Mouse (Mus musculus) lung, postnatal 0 days (tissue): ENCODE measurements around the gene Sec16a. TPM values are rescaled to one million over a fixed set of nuclear protein-coding genes. Genes with fewer than 3 reads are reported as not detected.

Experiments
- ATAC-seq: fragments of 200-750 bp; cut with Nextera tagmentation; 2 replicates; pipeline ENCODE4 v1.8.0; 2017; ENCODE audit warnings: moderate library complexity
- DNase-seq: peaks from one replicate; pipeline ENCODE4 v3.0.0-alpha.2; 2016; ENCODE audit warnings: low spot score
- H3K27ac ChIP-seq: fragments of 300-500 bp; sonication (generic); 2 replicates; pipeline ENCODE4 v1.5.1; 2014; ENCODE audit warnings: antibody characterized with exemption, mild to moderate bottlenecking, low read length, mixed read lengths
- H3K27me3 ChIP-seq: fragments of 300-500 bp; sonication (generic); replicated peaks from 2 replicates; pipeline ENCODE4 v1.6.1; 2014; ENCODE audit warnings: low read length, mixed read lengths; ENCODE audit not compliant: insufficient read depth
- H3K36me3 ChIP-seq: fragments of 300-500 bp; sonication (generic); 2 replicates; pipeline ENCODE4 v1.6.1; 2014; ENCODE audit warnings: low read length, mixed read lengths; ENCODE audit not compliant: insufficient read depth
- H3K4me1 ChIP-seq: fragments of 300-500 bp; sonication (generic); 2 replicates; pipeline ENCODE4 v1.6.1; 2014; ENCODE audit warnings: antibody characterized with exemption, low read depth, low read length, mixed read lengths; ENCODE audit not compliant: insufficient read depth
- H3K4me2 ChIP-seq: fragments of 300-500 bp; sonication (generic); replicated peaks from 2 replicates; pipeline ENCODE4 v1.6.1; 2014; ENCODE audit warnings: low read depth, mild to moderate bottlenecking, low read length, moderate library complexity, mixed read lengths
- H3K4me3 ChIP-seq: fragments of 300-500 bp; sonication (generic); 2 replicates; pipeline ENCODE4 v1.5.1; 2014; ENCODE audit warnings: low read depth, low read length
- H3K9ac ChIP-seq: fragments of 300-500 bp; sonication (generic); replicated peaks from 2 replicates; pipeline ENCODE4 v1.6.1; 2014; ENCODE audit warnings: low read depth, mild to moderate bottlenecking
- H3K9me3 ChIP-seq: fragments of 300-500 bp; sonication (generic); 2 replicates; pipeline ENCODE4 v1.6.1; 2016; ENCODE audit warnings: low read length, mixed read lengths
- CTCF ChIP-seq: IDR thresholded peaks from 2 replicates; pipeline ENCODE4 v1.5.1; 2016; ENCODE audit warnings: antibody characterized with exemption, mild to moderate bottlenecking
- EP300 ChIP-seq: IDR thresholded peaks from 2 replicates; pipeline ENCODE4 v1.6.1; 2016; ENCODE audit warnings: antibody characterized with exemption, mild to moderate bottlenecking, control low read depth
- WGBS: fragments of 180-500 bp; shearing (Covaris S2); extraction: QIAGEN DNeasy Blood & Tissue Kit; methylation state at CpG from one replicate; pipeline ENCODE4 v1.1.7; 2014; 5-methylcytosine and 5-hydroxymethylcytosine counted together
- polyA plus RNA-seq: library from polyadenylated mRNA; unstranded; fragments of >200 nt; fragmentation: Nextera tagmentation; extraction: Ambion mirVana; gene quantifications from 2 replicates; pipeline ENCODE4 v1.2.1, GENCODE M21; 2015

The Sec16a gene
- polyA plus RNA-seq, result 10.2 and 13.1 TPM in 2 replicates

DNA sequence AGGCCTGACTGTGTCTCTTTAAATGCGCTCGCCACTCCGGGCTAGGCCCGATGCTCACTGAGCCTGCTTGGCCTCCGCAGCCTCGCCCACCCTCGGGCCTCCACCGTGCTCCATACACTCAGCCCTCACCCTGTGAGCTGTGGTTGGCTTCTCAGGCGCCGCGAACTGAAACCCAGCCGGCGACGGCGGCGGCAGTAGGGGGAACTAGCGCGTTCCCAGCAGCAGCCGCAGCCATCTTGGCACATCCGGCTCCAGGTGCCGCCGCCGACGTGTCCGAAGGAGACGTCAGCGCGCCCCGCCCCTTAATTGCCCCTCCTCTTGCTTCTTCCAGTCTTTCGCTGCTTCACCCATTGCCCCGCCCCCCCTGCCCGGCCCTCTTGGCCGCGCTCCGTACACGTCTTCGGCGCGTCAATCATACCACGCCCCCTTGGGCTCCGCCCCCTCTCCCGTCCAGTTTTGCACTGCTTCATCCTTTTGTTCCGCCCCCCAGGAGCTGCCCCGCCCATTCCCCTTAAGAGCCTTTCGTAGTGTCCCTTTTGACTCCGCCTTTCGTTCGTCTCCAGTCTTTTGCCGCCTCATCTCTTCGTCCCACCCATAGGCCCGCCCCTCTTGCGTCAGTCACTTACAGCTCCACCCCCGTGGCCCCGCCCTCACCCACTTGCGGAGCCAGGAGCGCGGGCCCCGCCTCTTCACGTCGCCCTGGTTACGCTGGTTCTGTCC, at the start of gene Sec16a:
Sec16a (minus strand) TSS at position 271 of the 720 bp plus-strand sequence.
- peaks cover 15% of the 10 kb centered on the region; the same call in 1 of the 2 replicates for H3K36me3 ChIP-seq
- peak within 1 kb of the TSS; percentile 97 for H3K27ac ChIP-seq
- no peaks in the 10 kb centered on the region for H3K9me3 ChIP-seq
- TF ChIP-seq EP300 (no peak), CTCF (peak; percentile 41)
- ATAC-seq (peak; percentile 90), DNase-seq (peak; percentile 100)
- no peaks in the 10 kb centered on the region for H3K27me3 ChIP-seq
- H3K4me1 ChIP-seq, result peaks cover 13% of the 10 kb centered on the region
- H3K9ac ChIP-seq, result peak within 1 kb of the TSS; percentile 95
- peak within 1 kb of the TSS; percentile 97 for H3K4me3 ChIP-seq
- peak within 1 kb of the TSS; percentile 75 for H3K4me2 ChIP-seq
- under 1% methylated on average over 53 of the region's 61 CpGs for WGBS

DNA sequence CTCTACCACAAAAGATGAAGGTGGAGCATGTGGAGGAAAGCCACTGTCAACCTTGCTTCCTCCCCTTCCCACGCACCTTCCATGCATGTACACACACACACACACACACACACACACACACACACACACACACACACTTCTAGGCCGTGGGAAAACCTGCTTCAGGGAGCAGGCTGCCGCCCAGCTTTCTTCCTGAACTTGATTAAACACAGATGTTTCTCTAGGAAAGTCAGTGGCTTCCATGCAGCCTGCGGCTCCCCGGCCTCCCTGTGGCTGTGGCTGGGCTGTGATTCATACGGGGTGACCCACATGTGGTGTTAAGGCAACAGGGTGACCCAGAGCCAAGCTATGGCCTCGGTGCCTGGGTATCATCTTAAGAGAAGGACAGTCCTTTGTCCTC, 49.4 kb upstream of the Sec16a start:
- 7% methylated on average over 7 of the region's 7 CpGs for WGBS
- H3K4me2 ChIP-seq, result peak overlapping the region; percentile 20; the same call in 1 of the 2 replicates
- H3K27me3 ChIP-seq, result no peaks in the 10 kb centered on the region
- H3K27ac ChIP-seq, result peak overlapping the region; percentile 85
- DNase-seq, result peak; percentile 46
- no peak overlapping the region for H3K9ac ChIP-seq
- TF ChIP-seq CTCF (no peak; the same call in 1 of the 2 replicates), EP300 (0 out of 2 replicates have a peak, but pooled peaks have one; percentile 24)
- H3K4me1 ChIP-seq, result peaks cover 70% of the 10 kb centered on the region
- no peak overlapping the region for H3K4me3 ChIP-seq
- H3K36me3 ChIP-seq, result no peaks in the 10 kb centered on the region
- 0 out of 2 replicates have a peak, but pooled peaks have one; percentile 1 for ATAC-seq
- no peaks in the 10 kb centered on the region for H3K9me3 ChIP-seq

DNA sequence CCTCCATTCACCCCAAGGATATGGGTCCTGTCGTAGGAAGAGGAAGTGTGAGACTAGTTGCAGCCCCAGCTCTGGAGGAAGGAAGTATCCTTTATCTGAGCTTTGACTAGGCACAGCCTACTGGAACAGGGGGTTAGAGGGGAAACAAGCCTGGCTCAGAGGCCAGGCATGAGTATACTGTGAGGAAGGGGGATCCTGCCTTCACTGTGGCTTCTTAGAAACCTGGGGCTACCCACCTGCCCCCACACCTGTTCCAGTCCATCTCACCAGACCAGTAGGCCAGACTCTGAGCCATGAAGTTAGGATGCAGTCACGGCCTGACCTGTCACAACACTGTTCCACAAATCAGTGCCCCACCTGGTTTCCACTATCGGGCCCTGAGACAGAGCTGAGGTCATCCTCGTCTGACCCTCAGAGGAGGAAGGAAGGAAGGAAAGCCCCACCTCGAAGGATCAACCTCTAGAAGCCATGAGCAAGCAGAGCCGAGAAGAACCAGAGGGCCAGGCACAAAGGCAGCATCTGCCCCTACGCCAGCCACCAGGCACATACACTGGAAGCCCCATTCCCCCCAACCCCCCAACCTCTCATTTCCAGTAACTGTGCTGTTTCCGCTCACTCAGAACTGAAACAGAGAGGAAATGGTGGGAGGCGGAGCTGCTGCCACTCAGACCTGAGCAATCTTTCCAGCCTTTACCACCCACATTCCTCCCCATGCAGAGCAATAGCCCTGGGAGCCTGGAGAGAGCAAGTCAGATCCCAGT, 48.2 kb upstream of the Sec16a start:
- Histone ChIP-seq H3K27ac (peak overlapping the region; percentile 85), H3K4me2 (peak overlapping the region; percentile 20), H3K4me1 (peaks cover 71% of the 10 kb centered on the region), H3K4me3 (no peak overlapping the region), H3K9ac (no peak overlapping the region; the same call in 1 of the 2 replicates), H3K9me3 (no peaks in the 10 kb centered on the region), H3K27me3 (no peaks in the 10 kb centered on the region), H3K36me3 (no peaks in the 10 kb centered on the region)
- 17% methylated on average over 9 of the region's 9 CpGs for WGBS
- ATAC-seq (peak; percentile 50), DNase-seq (peak; percentile 78)
- TF ChIP-seq CTCF, result no peak
- peak; percentile 85 for TF ChIP-seq EP300

DNA sequence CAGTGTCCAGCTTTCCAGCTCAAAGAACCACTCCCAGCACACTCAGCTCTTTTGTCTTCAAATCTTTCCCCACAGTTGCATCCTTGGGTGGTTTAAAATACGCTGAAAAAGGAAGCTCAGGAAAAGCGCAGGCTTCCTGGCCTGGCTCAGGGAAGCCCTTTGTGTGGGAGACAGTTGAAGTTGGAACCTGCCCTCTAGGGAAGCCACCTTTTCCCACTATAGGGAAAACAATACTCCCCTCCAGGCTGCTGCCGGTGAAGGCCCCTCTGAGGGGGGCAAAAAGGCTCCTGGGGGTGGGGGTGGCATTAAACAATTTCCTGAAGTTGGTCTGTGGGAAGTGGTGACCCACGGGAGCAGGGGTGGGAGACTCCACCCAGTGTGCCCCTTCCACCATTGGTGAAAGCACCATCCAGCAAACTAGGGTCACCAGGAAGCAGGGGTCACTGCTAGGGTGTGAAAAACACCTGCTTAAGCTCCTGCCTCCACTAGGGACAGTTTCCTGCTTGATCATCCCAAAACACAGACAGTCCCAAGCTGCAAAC, 45.8 kb upstream of the Sec16a start:
- Histone ChIP-seq H3K27ac (peak overlapping the region; percentile 68), H3K4me2 (no peak overlapping the region; the same call in 1 of the 2 replicates), H3K9ac (no peak overlapping the region), H3K36me3 (no peaks in the 10 kb centered on the region), H3K27me3 (no peaks in the 10 kb centered on the region), H3K9me3 (no peaks in the 10 kb centered on the region), H3K4me3 (no peak overlapping the region), H3K4me1 (peaks cover 71% of the 10 kb centered on the region)
- peak; percentile 60 for DNase-seq
- TF ChIP-seq CTCF (peak; percentile 26), EP300 (peak; percentile 76)
- ATAC-seq, result peak; percentile 47
- WGBS, result 31% methylated on average over 4 of the region's 4 CpGs

DNA sequence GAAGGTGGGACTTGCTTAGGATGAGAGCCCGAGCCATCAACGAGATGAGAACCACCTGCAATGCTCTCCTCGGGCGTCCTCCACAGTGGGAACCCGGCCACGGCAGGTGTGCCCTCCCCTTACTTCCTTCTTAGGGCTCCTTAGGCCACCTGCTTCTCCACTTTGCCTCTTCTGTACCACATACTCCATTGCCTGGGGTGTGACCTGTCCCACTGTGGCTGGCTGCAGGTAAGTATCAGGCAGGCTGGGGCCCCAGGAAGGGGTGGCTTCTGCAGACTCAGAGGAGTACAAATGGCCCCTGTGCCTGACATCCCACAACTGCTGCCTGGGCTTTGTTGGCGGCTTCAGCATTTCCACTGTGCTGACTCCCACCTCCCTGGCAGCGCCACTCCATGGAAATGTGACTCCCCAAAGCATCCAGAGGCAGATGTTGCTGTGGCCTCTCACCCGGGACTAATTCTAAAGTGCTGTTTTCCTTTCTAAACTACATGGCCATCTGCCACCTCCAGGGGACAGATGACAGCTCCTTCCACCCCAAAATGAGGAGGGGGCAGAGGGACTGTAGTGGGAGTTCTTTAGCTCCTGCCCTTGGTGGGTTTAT, 43.6 kb upstream of the Sec16a start:
- Histone ChIP-seq H3K9ac (no peak overlapping the region), H3K9me3 (no peaks in the 10 kb centered on the region), H3K27me3 (no peaks in the 10 kb centered on the region), H3K4me1 (peaks cover 61% of the 10 kb centered on the region), H3K36me3 (no peaks in the 10 kb centered on the region; the same call in 1 of the 2 replicates), H3K4me3 (no peak overlapping the region), H3K4me2 (no peak overlapping the region), H3K27ac (peak overlapping the region; percentile 68)
- 22% methylated on average over 9 of the region's 9 CpGs for WGBS
- TF ChIP-seq EP300 (no peak), CTCF (no peak)
- DNase-seq, result peak; percentile 52
- ATAC-seq, result no peak
